Mouse (Mus musculus) splenic B cell, adult 2 months (primary cell): ENCODE results near the gene Bend3.

ENCODE experiments used
- DNase-seq: peaks from one replicate; pipeline ENCODE4 v3.0.0-alpha.2; 2011; ENCODE audit warnings: low read depth, low spot score
- H3K27me3 ChIP-seq: 2 replicates; pipeline ENCODE4 v1.6.1; 2012; ENCODE audit warnings: mild to moderate bottlenecking, low read length, moderate library complexity, mixed read lengths; ENCODE audit not compliant: control insufficient read depth, poor library complexity, insufficient read depth, severe bottlenecking
- H3K36me3 ChIP-seq: 2 replicates; pipeline ENCODE4 v1.6.1; 2012; ENCODE audit warnings: mild to moderate bottlenecking, low read length, moderate library complexity, mixed read lengths; ENCODE audit not compliant: control insufficient read depth, poor library complexity, insufficient read depth, severe bottlenecking

Gene Bend3

DNA sequence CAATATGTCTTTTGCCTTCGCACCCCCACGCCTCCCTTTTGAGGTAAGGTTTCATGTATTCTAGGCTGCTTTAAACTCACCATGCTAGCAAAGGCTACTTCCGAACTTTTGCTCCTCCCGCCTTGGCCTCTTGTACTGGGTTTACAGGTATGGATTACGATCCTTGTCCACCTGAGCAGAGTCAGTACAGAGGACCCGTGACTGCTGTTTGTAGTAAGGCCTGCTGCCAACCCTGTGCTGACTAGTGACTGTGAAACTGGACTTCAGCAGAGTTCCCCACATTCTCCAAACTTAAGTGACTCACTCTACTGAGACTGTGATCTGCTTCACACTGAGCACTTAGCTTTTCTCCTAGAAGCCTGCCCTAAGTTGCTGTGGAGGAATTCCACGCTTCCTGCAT is 59.0 kb downstream of the Bend3 start:
- no peaks in the 10 kb centered on the region for H3K27me3 ChIP-seq
- no peak for DNase-seq
- H3K36me3 ChIP-seq: no peaks in the 10 kb centered on the region; the same call in 1 of the 2 replicates

DNA sequence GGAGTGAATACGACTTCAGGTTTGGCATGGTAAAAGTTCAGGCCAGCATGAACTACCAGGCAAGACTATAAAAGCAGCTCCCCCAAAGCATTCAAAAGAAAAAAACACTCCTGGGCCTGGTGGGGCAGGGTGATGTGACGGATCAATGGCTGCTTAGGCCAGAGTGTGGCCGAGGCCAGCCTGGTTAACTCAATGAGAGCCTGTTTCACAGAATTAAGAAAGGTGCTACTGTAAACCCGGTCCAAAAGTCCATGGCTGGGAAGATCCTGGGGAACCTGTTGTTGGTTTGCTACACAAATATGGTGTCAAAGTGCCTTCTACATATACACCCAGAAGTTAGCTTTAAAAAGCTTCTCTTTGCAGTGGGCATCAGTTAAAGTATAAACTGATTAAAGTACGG is 60.2 kb downstream of the Bend3 start:
- DNase-seq: no peak
- H3K36me3 ChIP-seq: no peaks in the 10 kb centered on the region; the same call in 1 of the 2 replicates
- H3K27me3 ChIP-seq: no peaks in the 10 kb centered on the region

DNA sequence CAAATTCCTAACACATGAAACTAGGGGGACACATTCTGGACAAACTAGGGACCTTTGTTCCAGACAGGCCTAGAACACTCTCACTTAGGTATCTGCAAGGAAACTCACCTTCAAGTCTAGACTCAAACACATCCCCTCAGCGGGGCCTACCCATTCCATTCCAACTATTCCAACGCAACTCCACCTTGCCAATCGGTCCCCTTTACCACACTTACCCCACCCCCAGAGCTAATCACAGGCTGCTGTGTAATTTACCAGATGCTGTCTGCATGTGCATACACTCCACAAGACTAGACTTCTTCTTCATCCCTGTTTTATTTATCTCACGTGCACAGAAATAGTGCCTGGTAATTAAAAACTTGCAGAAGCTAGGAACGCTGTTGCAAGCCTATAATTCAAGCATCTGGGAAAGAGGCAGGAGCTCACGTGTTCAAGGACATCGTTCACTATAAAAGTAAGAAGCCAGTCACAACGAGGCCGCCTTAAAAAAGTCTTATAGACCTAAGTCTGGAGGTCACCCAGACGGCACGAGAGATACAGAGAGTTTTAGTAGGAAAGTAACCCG is 61.2 kb downstream of the Bend3 start:
- Histone ChIP-seq H3K27me3 (no peaks in the 10 kb centered on the region), H3K36me3 (no peaks in the 10 kb centered on the region)
- DNase-seq: no peak

DNA sequence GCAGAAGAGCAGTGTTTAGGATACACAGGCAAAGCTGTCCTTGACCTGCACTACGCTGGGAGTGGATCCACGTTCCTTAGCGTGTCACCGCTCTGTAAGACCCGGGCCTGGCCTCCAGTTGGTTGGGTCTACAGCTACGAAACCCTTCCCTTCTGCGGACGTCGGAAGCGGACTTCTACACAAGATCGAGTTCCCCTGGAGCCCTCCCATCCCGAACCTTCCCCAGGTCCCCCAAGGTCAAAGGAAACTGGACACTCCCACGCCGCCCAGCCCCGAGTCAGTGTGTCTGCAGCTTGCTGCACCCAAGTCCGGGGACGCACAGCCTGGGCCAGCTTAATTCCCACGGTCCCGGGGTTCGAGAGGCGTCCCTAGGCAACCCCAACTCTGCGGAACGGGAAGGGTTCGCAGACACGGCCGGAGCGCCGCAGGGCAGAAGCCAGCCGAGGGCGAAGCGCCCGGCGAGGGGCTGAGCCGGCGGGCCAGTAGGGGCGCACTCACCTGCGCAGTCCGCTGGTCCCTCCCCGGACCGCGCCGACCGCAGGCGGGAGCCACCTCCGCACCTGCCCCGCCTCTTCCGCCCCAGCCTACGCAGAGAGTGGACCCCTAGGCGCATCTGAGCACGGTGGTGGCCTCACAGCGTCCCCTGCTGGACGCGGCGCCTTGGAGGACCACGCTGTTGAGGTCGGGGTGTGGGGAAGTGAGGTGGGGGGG is 62.0 kb downstream of the Bend3 start, which contains the start of gene 1700021F05Rik:
1700021F05Rik (minus strand) TSS at position 553 of the 711 bp plus-strand sequence.
- no peaks in the 10 kb centered on the region for H3K36me3 ChIP-seq
- no peaks in the 10 kb centered on the region for H3K27me3 ChIP-seq
- DNase-seq: peak; percentile 98

DNA sequence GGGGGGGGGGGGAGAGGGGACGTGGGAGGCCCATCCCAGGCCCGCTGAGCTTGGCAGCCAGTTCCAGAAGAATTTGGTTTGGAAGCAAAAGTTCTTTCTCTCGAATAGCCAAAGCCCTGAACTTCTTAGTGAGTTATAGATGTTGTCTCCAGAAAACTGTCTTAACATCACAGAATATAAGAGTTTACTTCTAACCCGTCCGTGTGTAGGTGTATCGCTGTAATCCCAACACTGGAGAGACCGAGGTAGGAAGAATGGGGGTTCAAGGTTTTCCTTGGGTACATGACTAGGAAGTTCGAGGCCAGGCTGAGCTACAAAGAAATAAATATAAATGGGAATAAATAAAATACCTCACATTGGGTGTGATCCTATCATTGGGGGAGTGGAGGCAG is 62.5 kb downstream of the Bend3 start:
- Histone ChIP-seq H3K36me3 (no peaks in the 10 kb centered on the region), H3K27me3 (no peaks in the 10 kb centered on the region)
- DNase-seq: no peak

DNA sequence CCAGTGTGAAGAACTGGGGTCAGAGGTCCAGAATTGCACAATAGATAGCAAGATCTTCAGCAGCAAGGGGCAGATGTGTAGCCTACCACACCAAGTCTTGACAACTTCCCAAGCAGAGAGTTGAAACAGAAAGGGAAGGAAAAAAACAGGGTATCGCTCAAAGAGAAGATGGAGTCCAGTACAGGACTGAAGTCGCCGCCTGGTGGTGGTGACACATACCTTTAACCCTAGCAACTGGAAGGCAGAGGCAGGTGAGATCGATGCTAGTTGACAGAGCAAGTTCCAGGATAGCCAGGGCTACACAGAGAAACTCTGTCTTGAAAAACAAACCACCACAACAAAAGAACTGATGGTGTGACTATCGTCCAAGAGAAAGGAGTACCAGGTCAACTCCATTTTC is 70.8 kb downstream of the Bend3 start:
- Histone ChIP-seq H3K27me3 (no peaks in the 10 kb centered on the region), H3K36me3 (no peaks in the 10 kb centered on the region)
- DNase-seq: peak; percentile 41

DNA sequence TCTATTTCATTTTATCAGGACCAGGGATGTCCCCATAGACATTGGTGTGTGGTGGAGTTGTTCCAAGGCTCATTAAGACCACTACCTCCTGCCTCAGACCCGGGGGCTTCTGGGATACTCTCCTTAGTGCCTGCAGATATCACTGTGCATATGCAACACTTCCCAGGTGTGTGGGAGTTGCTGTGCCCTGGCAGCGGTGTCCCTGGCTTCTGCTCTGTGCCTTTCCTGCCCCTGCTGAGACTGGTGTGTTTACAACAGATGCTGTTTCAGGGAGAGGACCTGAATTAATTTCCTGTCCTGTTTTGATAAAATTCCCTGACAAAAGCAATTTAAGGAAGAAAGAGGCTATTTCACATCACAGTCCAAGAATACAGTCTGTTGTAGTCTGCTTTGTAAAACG is 72.3 kb downstream of the Bend3 start:
- no peak for DNase-seq
- Histone ChIP-seq H3K27me3 (no peaks in the 10 kb centered on the region), H3K36me3 (no peaks in the 10 kb centered on the region)

DNA sequence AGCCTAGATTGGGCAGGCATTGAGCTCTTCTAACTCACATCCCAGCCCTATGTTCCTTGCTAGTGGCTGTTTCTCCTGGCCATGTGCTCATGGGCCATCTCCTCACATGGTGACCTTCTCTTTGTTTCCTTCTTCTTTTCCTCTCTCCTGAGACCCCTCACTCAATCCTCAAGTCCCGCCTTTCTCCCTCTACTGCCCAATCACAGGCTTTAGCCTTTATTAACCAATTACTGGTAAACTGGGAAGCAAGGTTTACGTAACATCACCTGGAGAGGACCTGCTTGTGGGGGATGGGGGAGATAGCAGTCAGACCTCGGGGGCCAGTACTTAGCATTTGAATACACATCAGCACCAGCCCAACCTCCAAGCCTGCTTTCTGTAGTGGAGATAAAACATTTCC is 72.8 kb downstream of the Bend3 start:
- Histone ChIP-seq H3K36me3 (no peaks in the 10 kb centered on the region), H3K27me3 (no peaks in the 10 kb centered on the region)
- DNase-seq: no peak

DNA sequence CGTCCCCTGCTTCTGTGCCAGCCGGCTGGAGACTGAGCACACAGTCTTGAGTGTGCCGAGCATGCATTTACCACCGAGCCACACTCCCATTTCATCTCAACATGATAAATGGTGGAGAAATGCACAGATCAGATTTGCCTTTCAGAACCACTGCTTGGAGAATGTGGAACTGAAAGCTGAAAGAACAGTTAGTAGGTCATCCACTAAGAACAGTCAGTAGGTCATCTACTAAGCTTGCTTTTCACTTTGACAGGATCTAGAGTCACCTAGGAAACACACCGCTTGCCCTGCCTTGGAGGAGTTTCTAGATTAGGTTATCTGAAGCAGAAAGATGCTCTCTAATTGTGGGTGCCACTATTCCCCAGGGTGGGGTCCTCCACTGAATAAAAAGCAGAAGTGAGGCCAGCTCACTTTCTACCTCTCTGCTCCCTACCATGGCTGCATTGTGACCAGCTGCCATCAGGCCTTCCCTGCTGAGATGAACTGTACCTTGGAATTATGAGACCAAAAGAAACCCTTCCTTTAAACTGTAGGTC is 79.1 kb downstream of the Bend3 start:
- no peaks in the 10 kb centered on the region for H3K36me3 ChIP-seq
- no peaks in the 10 kb centered on the region for H3K27me3 ChIP-seq
- DNase-seq: peak; percentile 73

DNA sequence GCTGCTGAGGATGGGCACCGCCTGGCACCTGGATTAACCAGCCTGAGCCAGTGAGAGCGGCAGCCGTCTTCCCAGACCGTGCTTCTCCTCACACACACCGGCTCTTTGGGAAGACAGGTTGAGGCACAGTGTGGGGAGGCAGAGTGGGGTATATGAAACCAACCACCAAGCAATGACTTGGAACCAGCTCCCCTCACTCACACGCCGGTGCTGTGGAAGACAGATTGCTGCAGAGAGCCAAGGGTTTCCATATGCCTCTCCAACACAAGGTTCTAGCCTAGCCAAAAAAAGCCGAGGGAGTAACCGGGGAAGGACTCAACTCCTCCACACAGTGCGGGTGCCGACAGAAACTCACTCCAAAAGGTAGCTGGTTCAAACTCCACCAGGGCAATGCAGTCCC is 80.7 kb downstream of the Bend3 start:
- no peaks in the 10 kb centered on the region for H3K27me3 ChIP-seq
- no peak for DNase-seq

DNA sequence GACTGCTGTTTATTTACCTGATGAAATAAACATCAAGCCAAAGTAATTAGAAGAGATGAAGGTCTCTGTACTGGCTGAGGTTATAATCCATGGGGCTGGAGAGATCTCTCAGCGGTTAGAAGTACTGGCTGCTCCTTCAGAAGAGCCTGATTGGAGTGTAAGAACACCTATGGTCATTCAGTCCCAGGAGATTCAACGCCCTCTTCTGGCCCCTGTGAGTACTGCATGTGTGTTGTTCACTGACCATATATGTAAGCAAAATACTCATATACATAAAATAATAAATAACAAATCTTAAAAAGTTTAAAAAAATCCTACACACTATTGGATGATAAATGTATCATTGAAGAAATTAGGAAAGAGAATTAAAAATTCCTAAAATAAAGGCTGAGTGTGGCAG is 82.1 kb downstream of the Bend3 start:
- DNase-seq: peak; percentile 44
- H3K27me3 ChIP-seq: no peaks in the 10 kb centered on the region
- no peaks in the 10 kb centered on the region for H3K36me3 ChIP-seq

More for the DNA sequence above, 80.7 kb downstream of the Bend3 start:
- no peaks in the 10 kb centered on the region for H3K36me3 ChIP-seq

DNA sequence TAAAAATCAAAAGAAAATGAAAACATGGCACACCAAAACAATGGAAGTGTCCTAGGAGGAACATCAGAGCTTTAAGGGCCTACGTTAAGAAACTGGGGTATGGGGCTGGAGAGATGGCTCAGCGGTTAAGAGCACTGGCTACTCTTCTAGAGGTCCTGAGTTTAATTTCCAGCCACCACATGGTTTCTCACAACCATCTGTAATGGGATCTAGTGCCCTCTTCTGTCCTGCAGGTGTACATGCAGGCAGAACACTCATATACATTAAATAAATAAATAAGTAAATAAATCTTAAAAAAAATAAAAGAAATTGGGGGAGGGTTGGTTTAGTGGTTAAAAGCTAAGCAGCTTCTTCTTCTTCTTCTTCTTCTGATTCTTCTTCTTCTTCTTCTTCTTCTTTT is 82.7 kb downstream of the Bend3 start:
- H3K27me3 ChIP-seq: no peaks in the 10 kb centered on the region
- no peaks in the 10 kb centered on the region for H3K36me3 ChIP-seq
- DNase-seq: no peak
